Mouse (Mus musculus): Measurements from ENCODE around the gene Wdr26. TPM values are rescaled to one million over a fixed set of nuclear protein-coding genes. Genes with fewer than 3 reads are reported as not detected.

The Wdr26 gene
- polyA plus RNA-seq, 1 experiment from 2014 or later, result 45.9 TPM

DNA sequence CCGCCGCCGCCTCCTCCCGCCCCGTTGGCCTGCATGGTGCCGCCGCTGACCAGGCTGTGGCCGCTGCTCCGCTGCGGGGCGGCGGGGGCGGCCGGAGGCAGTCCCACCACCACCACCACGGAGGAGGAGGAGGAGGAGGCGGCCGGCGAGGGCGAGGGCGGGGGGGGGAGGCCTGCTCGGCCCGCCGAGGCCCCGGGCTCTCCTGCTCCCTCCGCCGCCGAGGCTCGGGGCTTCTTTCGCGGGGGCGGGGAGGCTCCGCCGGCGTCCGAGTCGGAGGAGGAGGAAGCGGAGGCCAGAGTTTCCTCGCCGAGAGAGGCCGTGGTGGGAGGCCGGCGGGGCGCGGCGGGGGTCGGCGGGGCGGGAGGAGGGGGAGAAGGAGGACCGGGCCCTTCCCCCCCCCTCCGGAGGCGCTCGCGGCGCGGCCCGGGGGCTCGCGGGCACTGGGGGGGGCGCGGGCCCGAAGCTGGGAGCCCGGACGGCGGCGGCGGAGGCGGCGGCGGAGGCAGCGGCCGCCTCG lies 340 bp downstream of the Wdr26 start:
- H3K4me1 ChIP-seq (replicated peaks), result peaks cover 31% of the 10 kb centered on the region
- peak; percentile 30 for ATAC-seq (ENCODE audit: low read depth)
- WGBS, result 0% methylated on average over 16 of the region's 72 CpGs
- peak overlapping the region; percentile 99 for H3K9ac ChIP-seq
- H3K9me3 ChIP-seq, result no peaks in the 10 kb centered on the region
- peaks cover 12% of the 10 kb centered on the region for H3K36me3 ChIP-seq
- peak overlapping the region; percentile 95 for H3K27ac ChIP-seq (replicated peaks)
- H3K4me2 ChIP-seq, result peak overlapping the region; percentile 84
- no peaks in the 10 kb centered on the region for H3K27me3 ChIP-seq
- peak overlapping the region; percentile 100 for H3K4me3 ChIP-seq

DNA sequence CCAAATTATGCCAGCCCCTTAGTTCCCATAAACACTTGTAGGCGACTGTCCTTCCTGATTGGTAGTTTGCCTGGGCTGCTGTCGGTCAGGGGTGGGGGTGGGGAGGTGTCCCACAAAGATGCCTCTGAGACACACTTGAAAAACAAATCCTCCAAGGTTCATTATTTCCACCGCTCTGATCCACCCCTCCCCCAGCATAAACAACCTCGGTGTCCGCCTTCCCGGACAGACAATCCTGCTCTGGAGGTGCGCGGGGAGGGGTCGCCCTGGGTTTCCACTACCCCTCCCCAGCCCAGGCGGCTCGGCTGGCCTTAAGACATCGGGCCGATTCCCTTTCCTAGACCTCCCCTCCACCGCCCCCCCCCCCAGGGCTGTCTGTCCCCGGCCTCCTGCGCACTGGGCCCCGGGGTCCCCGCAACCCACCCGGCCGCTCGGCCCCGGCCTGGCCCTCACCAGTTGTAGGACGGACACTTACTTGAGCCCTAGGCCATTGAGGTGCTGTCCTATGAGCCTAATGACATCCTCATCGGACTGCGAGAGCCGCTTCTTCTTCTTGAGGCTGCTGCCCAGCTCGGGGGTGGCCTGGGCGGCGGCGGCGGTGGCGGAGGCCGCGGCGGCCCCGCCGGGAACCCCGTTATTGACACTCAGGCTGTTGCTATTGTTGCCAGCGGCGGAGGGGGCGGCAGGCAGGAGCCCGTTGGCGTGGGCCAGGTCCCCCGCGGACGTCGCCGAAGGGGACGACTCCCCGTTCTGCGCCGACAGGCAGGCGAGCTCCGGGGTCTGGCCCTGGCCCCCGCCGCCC lies 999 bp downstream of the Wdr26 start:
- ATAC-seq (ENCODE audit: low read depth), result peak; percentile 55
- no peaks in the 10 kb centered on the region for H3K9me3 ChIP-seq
- H3K36me3 ChIP-seq, result peaks cover 16% of the 10 kb centered on the region
- under 1% methylated on average over 46 of the region's 56 CpGs for WGBS
- peak overlapping the region; percentile 100 for H3K4me3 ChIP-seq
- peak overlapping the region; percentile 99 for H3K9ac ChIP-seq
- H3K27me3 ChIP-seq, result no peaks in the 10 kb centered on the region
- peak overlapping the region; percentile 95 for H3K27ac ChIP-seq (replicated peaks)
- H3K4me1 ChIP-seq (replicated peaks), result peaks cover 31% of the 10 kb centered on the region
- peak overlapping the region; percentile 84 for H3K4me2 ChIP-seq

DNA sequence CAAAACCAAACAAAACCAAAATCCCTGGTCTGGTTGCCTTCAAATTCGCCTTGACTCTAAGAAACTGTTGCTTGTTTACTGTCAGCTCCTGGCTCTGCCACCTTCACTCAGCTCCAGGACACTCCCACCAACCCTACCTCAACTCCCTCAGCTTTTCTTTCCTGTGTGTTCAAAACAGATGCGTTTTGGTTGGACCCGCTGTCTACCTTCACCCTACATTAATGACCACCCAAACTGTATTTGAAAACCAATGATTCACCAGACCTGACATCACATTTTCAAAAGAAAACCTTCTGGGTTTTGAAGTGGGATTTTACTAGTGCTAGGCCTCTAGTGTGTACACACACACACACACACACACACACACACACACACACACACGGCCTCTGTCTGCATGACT lies 1.7 kb downstream of the Wdr26 start:
- Histone ChIP-seq H3K27me3 (no peaks in the 10 kb centered on the region), H3K4me3 (peak overlapping the region; percentile 100), H3K9me3 (no peaks in the 10 kb centered on the region), H3K27ac (replicated peaks) (peak overlapping the region; percentile 95; the same call in 1 of the 2 replicates), H3K4me2 (peak overlapping the region; percentile 84), H3K36me3 (peaks cover 22% of the 10 kb centered on the region), H3K9ac (peak overlapping the region; percentile 99), H3K4me1 (replicated peaks) (peaks cover 31% of the 10 kb centered on the region)
- ATAC-seq (ENCODE audit: low read depth), result no peak
- WGBS, result 16% methylated on average over 4 of the region's 4 CpGs

DNA sequence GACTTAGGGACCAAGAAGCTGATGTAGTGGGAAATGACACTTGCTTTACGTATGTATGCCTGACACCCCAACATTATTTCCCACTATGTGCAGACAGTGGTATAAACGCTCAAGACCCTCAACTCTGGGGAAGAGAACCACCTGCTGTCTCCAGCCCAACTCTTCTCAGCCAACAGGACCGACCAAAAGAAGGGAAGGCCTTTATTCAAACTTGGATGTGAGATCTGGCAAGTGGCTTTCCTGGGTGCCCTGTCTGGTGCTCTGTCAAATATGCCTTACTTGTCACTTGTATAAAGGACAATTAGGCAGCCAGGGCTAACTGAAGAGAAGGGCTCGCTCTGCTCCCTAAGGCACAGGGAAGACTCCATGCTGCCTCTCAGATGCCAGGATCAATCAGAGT lies 12.4 kb downstream of the Wdr26 start:
- Histone ChIP-seq H3K4me2 (no peak overlapping the region), H3K27ac (replicated peaks) (no peak overlapping the region), H3K9me3 (no peaks in the 10 kb centered on the region), H3K9ac (no peak overlapping the region), H3K27me3 (no peaks in the 10 kb centered on the region), H3K4me3 (no peak overlapping the region), H3K4me1 (replicated peaks) (no peaks in the 10 kb centered on the region), H3K36me3 (peaks cover 76% of the 10 kb centered on the region)
- WGBS, result 95% methylated on average over 4 of the region's 4 CpGs
- no peak for ATAC-seq (ENCODE audit: low read depth)

DNA sequence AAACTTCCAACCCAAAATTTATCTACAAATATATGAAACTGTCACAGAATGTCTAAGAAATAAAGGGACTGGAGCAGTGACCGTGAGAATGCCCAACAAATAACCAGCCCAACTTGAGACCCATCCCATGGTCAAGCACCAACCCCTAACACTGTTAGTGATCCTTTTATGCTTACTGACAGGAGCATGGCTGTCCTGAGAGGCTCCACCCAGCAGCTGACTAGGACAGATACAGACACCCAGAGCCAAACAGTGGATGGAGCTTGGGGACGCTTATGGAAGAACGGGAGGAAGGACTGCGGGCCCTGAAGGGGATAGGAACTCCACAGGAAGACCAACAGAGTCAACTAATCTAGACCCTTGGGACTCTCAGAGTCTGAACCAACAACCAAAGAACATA lies 22.9 kb downstream of the Wdr26 start:
- Histone ChIP-seq H3K36me3 (peaks cover 89% of the 10 kb centered on the region), H3K4me3 (no peak overlapping the region), H3K4me2 (no peak overlapping the region), H3K9ac (no peak overlapping the region), H3K9me3 (no peaks in the 10 kb centered on the region), H3K27ac (replicated peaks) (no peak overlapping the region), H3K27me3 (no peaks in the 10 kb centered on the region), H3K4me1 (replicated peaks) (no peaks in the 10 kb centered on the region)
- no peak for ATAC-seq (ENCODE audit: low read depth)
- 94% methylated on average over 4 of the region's 4 CpGs for WGBS

DNA sequence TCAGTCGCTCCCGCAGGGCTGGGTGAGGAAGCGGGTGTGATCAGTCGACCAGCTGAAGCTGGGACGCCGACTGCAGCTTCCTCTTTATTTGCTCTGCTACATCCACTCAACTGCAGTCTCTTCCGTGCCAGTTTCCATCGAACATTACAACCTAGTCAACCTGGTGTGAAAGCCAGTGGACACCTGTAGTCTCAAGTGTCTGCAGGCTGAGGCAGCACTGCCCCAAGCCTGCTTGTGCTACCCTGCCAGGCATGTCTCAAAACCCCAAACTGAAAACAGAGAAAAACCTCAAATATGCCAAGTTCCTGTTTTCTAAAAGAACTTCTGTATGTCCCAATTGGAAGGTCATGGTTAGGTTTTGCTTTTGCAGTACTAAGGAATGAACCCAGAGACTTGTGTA lies 41.6 kb downstream of the Wdr26 start:
- no peak overlapping the region for H3K27ac ChIP-seq (replicated peaks)
- no peak overlapping the region for H3K9ac ChIP-seq
- no peaks in the 10 kb centered on the region for H3K9me3 ChIP-seq
- H3K4me2 ChIP-seq, result no peak overlapping the region
- no peaks in the 10 kb centered on the region for H3K4me1 ChIP-seq (replicated peaks)
- peaks cover 69% of the 10 kb centered on the region for H3K36me3 ChIP-seq
- ATAC-seq (ENCODE audit: low read depth), result no peak
- 89% methylated on average over 8 of the region's 8 CpGs for WGBS
- no peak overlapping the region for H3K4me3 ChIP-seq
- no peaks in the 10 kb centered on the region for H3K27me3 ChIP-seq

DNA sequence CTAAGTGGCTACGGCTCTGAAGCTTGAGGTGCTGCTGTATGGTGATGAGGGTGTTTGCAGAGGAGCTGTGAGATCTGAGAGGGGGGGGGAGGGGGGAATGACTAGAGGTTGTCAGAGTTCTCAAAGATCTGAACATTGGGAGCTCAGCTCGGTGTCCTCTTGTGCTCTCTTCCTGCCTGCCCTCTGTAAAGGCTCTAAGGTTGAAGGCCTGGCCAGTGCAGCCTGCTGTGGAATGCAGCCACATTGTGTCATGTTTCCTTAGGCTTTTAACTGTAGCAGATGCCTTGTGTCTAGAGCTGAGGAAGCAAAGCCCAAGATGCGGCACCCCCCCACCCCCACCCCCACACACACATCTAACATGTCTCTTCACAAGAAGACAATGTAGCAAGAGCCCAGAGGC lies 43.4 kb downstream of the Wdr26 start:
- no peak overlapping the region for H3K4me2 ChIP-seq
- H3K4me3 ChIP-seq, result no peak overlapping the region
- H3K27me3 ChIP-seq, result no peaks in the 10 kb centered on the region
- WGBS, result 86% methylated on average over 3 of the region's 3 CpGs
- H3K27ac ChIP-seq (replicated peaks), result peak overlapping the region; percentile 3; the same call in 1 of the 2 replicates
- peaks cover 79% of the 10 kb centered on the region for H3K36me3 ChIP-seq
- no peaks in the 10 kb centered on the region for H3K4me1 ChIP-seq (replicated peaks)
- ATAC-seq (ENCODE audit: low read depth), result no peak
- H3K9ac ChIP-seq, result no peak overlapping the region
- H3K9me3 ChIP-seq, result no peaks in the 10 kb centered on the region

DNA sequence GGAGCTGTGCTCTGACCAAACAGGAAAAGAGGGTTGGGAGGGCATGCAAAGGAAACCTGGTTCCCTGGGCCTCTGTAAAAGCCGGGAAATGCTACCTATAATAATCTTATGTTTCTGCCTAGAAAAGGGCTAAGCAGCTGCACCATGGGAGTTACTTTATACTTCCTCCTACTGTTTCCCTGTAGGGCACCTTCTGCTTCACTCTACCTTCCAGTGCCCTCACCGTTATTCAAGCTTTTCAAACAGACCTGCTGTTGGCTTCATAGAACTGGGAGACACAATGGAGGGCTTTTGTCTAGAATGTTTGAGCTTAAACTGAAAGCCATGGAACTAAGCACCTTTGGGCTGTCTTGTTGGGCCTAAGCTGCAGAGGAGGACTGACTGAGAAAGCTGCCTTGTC lies 44.0 kb downstream of the Wdr26 start:
- no peak for ATAC-seq (ENCODE audit: low read depth)
- no peaks in the 10 kb centered on the region for H3K27me3 ChIP-seq
- no peaks in the 10 kb centered on the region for H3K4me1 ChIP-seq (replicated peaks)
- H3K27ac ChIP-seq (replicated peaks), result peak overlapping the region; percentile 3; the same call in 1 of the 2 replicates
- no peaks in the 10 kb centered on the region for H3K9me3 ChIP-seq
- no peak overlapping the region for H3K4me3 ChIP-seq
- no peak overlapping the region for H3K4me2 ChIP-seq
- H3K9ac ChIP-seq, result no peak overlapping the region
- peaks cover 85% of the 10 kb centered on the region for H3K36me3 ChIP-seq
- 83% methylated on average over 2 of the region's 2 CpGs for WGBS

DNA sequence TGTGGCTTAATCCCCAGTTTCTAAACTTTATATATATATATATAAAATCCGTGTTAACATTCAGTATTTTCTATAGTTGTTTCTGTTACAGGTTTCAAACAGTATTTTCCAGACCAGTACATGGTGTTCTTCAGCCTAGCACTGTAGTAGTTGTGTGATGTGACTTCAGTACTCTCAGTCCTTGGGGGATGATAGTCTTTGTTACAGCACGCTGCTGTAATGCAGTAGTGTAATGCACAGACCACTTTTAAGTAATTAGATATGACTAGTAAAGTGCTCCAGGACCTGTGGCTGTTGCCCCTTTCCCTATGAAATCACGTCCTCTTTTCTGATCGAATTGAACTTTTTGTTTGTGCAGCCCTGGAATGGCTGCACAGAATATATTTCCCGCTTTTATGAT lies 60.3 kb downstream of the Wdr26 start:
- H3K4me3 ChIP-seq, result peak overlapping the region; percentile 83
- peaks cover 17% of the 10 kb centered on the region for H3K4me1 ChIP-seq (replicated peaks)
- H3K27me3 ChIP-seq, result no peaks in the 10 kb centered on the region
- H3K27ac ChIP-seq (replicated peaks), result peak overlapping the region; percentile 92; the same call in 1 of the 2 replicates
- 43% methylated on average over 5 of the region's 5 CpGs for WGBS
- peaks cover 27% of the 10 kb centered on the region for H3K36me3 ChIP-seq
- no peaks in the 10 kb centered on the region for H3K9me3 ChIP-seq
- H3K4me2 ChIP-seq, result peak overlapping the region; percentile 85
- H3K9ac ChIP-seq, result peak overlapping the region; percentile 91
- no peak for ATAC-seq (ENCODE audit: low read depth)

DNA sequence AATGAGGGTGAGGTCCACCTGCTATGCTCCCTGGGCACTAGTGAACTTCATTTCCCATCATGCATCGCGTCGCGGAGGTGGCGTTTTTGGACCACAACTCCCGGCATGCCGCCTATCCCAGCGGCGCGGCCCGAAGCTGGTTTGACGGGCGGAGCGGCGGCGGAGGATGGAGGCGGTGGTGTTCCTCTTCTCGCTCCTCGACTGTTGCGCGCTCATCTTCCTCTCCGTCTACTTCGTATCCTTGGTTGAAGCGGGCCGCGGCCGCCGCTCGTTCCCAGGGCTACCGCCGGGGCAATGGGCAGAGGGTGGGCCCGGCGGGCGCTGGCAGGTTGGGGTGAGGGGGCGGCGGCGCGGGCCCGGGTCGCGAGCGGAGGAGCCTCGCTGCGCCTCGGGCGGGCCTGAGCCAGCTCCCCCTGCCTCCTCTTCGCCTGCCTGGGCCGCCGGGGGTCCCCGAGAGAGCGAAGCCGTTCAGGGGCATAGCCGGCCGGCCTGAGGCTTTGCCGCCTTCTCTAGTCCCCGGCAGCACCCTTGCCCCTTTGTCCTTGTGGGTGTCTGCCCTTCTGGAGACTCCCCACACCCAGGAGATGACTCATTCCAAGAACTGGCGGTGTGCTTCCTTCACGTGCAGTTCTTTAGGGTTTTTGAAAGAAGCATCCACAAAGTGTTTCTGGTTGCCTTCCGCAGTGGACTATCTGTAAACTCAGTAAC lies 60.8 kb downstream of the Wdr26 start:
- H3K36me3 ChIP-seq, result peaks cover 21% of the 10 kb centered on the region
- ATAC-seq (ENCODE audit: low read depth), result peak; percentile 95
- WGBS, result under 1% methylated on average over 52 of the region's 59 CpGs

DNA sequence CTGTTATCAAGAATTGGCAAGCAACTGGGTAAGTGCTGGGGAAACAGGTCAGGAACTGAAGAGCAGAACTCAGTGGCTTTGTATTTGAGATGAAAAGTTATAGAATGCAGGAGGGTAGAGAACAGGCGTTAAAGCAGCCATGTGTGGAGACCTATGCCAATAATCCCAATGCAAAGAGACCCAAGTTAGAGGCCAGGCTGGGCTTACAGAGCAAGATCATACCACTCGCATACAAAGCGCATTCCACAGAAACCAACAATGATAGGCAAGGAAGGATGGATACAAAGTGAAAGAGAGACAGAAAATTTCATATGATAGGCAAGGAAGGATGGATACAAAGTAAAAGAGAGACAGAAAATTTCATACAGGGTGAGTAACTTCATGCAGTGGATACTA lies 61.4 kb downstream of the Wdr26 start:
- Histone ChIP-seq H3K27me3 (no peaks in the 10 kb centered on the region), H3K27ac (replicated peaks) (no peak overlapping the region), H3K9me3 (no peaks in the 10 kb centered on the region), H3K9ac (no peak overlapping the region), H3K4me3 (peak overlapping the region; percentile 83; the same call in 1 of the 2 replicates), H3K4me1 (replicated peaks) (peaks cover 22% of the 10 kb centered on the region), H3K36me3 (peaks cover 16% of the 10 kb centered on the region), H3K4me2 (peak overlapping the region; percentile 85; the same call in 1 of the 2 replicates)
- 73% methylated on average over 3 of the region's 3 CpGs for WGBS
- peak; percentile 24; the same call in 1 of the 2 replicates for ATAC-seq (ENCODE audit: low read depth)

More for the DNA sequence above, 60.8 kb downstream of the Wdr26 start:
- peaks cover 17% of the 10 kb centered on the region for H3K4me1 ChIP-seq (replicated peaks)
- peak overlapping the region; percentile 92 for H3K27ac ChIP-seq (replicated peaks)
- H3K4me2 ChIP-seq, result peak overlapping the region; percentile 85
- H3K27me3 ChIP-seq, result no peaks in the 10 kb centered on the region
- peak overlapping the region; percentile 83 for H3K4me3 ChIP-seq
- peak overlapping the region; percentile 91 for H3K9ac ChIP-seq
- H3K9me3 ChIP-seq, result no peaks in the 10 kb centered on the region

DNA sequence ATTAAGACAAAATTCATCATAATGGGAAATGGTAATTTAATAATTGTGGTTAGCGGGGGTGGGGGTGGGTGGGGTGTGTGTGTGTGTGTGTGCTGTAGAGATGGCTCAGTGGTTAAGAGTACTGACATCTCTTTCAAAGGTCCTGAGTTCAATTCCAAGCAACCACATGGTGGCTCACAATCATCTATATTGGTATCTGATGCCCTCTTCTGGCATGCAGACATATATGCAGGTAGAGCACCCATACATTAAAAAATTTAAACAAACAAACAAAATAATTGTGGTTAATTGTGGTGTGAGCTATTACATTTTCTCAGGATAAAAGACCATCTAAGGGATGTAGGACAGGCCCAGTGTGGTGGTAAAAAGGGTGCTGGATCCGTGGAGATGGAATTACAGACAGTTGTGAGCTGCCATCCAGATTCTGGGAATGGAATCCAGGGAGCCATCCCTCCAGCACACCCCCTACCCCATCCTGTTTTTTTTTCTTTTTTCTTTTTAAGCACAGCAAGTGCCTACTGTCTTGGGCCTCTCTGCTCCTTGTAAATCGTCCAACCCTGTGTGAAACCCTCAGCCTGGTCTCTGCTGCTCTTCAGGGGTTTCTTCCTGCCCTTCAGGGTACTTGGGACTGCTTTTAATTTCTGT lies 62.3 kb downstream of the Wdr26 start:
- no peak overlapping the region for H3K9ac ChIP-seq
- no peak overlapping the region for H3K27ac ChIP-seq (replicated peaks)
- ATAC-seq (ENCODE audit: low read depth), result no peak
- WGBS, result 61% methylated on average over 3 of the region's 3 CpGs
- H3K27me3 ChIP-seq, result no peaks in the 10 kb centered on the region
- H3K36me3 ChIP-seq, result peaks cover 7% of the 10 kb centered on the region
- H3K9me3 ChIP-seq, result no peaks in the 10 kb centered on the region
- H3K4me1 ChIP-seq (replicated peaks), result peaks cover 30% of the 10 kb centered on the region
- no peak overlapping the region for H3K4me2 ChIP-seq
- no peak overlapping the region for H3K4me3 ChIP-seq
